Mouse (Mus musculus) stomach, postnatal 0 days (tissue): ENCODE results near the gene Rer1.

Source experiments
- CTCF ChIP-seq: IDR thresholded peaks from 2 replicates; pipeline ENCODE4 v1.5.1; 2016; ENCODE audit warnings: antibody characterized with exemption, low read depth, mild to moderate bottlenecking, moderate library complexity
- EP300 ChIP-seq: optimal IDR thresholded peaks from 2 replicates; pipeline ENCODE3; 2016; ENCODE audit warnings: antibody characterized with exemption

- TF ChIP-seq CTCF (no peak), EP300 (no peak)
Measured at GRCm38 (mm10) chr4:155121222-155121621, 35.0 kb upstream of the Rer1 start.
